Comparison of ENCODE assay signal across 8 mouse cellular contexts in the genomic region with DNA sequence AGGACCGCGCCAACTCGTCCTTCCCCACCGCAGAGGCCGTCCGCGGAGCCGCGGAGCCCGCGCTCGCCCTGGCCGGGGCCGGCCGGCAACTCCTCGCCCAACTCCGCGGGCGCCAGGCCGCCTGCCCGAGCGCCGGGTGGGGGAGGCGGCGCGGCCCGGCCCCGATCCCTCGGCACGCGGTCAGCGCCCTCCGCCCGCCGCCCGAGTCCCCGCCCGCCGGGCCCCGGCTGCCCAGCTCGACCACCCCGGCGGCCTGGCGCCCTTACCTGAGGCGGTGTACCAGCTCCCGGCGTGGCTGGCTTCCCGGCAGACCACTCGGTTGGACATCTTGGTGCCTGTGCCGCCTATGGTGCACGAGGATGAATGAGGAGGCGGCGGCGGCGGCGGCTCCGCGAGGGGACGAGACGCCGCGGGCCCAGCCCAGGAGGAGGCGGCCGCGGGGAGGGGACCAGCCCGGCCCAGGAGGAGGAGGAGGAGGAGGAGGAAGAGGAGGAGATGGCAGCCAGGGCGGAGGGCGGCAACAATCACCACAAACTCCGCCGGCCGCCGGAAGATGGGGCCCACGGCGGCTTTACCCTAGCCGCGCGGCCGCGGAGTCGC. TPM values are rescaled to one million over a fixed set of nuclear protein-coding genes. Genes with fewer than 3 reads are reported as not detected.
DNase-seq lines count a peak whose midpoint lies in the region; ATAC-seq and TF ChIP-seq lines count a peak whose summit lies in the region.

No protein-coding gene starts in this region.

- under 1% methylated on average over 52 of the region's 80 CpGs for WGBS in forebrain, embryonic 11.5 days
- WGBS in heart, embryonic 16.5 days = under 1% methylated on average over 74 of the region's 80 CpGs
- WGBS in liver, embryonic 16.5 days (ENCODE audit: insufficient replicate concordance) = 0% methylated on average over 76 of the region's 80 CpGs
- WGBS in neural tube, embryonic 12.5 days = under 1% methylated on average over 70 of the region's 80 CpGs
- 2% methylated on average over 36 of the region's 80 CpGs for WGBS in stomach, postnatal 0 days

- no peaks in the 10 kb centered on the region for H3K36me3 ChIP-seq in forebrain, embryonic 11.5 days (ENCODE audit: control insufficient read depth, insufficient read depth, low read length)
- H3K36me3 ChIP-seq in heart, embryonic 16.5 days (ENCODE audit: control insufficient read depth, insufficient read depth) = peaks cover 8% of the 10 kb centered on the region
- peaks cover 4% of the 10 kb centered on the region; the same call in 1 of the 2 replicates for H3K36me3 ChIP-seq in liver, embryonic 16.5 days (ENCODE audit: control insufficient read depth, insufficient read depth)
- H3K36me3 ChIP-seq in neural tube, embryonic 12.5 days = peaks cover 10% of the 10 kb centered on the region
- H3K36me3 ChIP-seq in stomach, postnatal 0 days (ENCODE audit: control insufficient read depth, insufficient read depth, low read length) = no peaks in the 10 kb centered on the region

- peak overlapping the region; percentile 96 for H3K4me3 ChIP-seq in forebrain, embryonic 11.5 days (ENCODE audit: low read depth, low read length)
- H3K4me3 ChIP-seq in heart, embryonic 16.5 days (ENCODE audit: low read length) = peak overlapping the region; percentile 94
- peak overlapping the region; percentile 99 for H3K4me3 ChIP-seq in liver, embryonic 16.5 days (ENCODE audit: low read depth, low read length)
- H3K4me3 ChIP-seq in neural tube, embryonic 12.5 days = peak overlapping the region; percentile 89
- H3K4me3 ChIP-seq in stomach, postnatal 0 days (ENCODE audit: low read depth, low read length) = peak overlapping the region; percentile 80

- TF ChIP-seq CTCF in stomach, postnatal 0 days (IDR thresholded peaks at IDR 0.05; ENCODE audit: low read depth) = peak; percentile 15; the same call in 1 of the 2 replicates

- DNase-seq in c-Kit-negative CD71-positive TER-119-positive erythroid progenitor cells, embryonic 14.5 days (ENCODE audit: low read depth, low spot score) = peak; percentile 69
- DNase-seq in forebrain, embryonic 11.5 days (ENCODE audit: low spot score) = peak; percentile 88
- DNase-seq in kidney, postnatal 36 days = peak; percentile 91 to 92
- peak; percentile 89 for DNase-seq in stomach, postnatal 0 days (ENCODE audit: low spot score)

- H3K4me1 ChIP-seq in forebrain, embryonic 11.5 days (replicated peaks; ENCODE audit: control insufficient read depth, insufficient read depth, low read length) = 0 out of 2 replicates have a peak, but pooled peaks cover 2% of the 10 kb centered on the region
- peaks cover 24% of the 10 kb centered on the region for H3K4me1 ChIP-seq in heart, embryonic 16.5 days (ENCODE audit: control insufficient read depth, insufficient read depth, low read length)
- H3K4me1 ChIP-seq in liver, embryonic 16.5 days (ENCODE audit: control insufficient read depth, low read depth, low read length) = peaks cover 32% of the 10 kb centered on the region
- H3K4me1 ChIP-seq in neural tube, embryonic 12.5 days = peaks cover 18% of the 10 kb centered on the region
- no peaks in the 10 kb centered on the region for H3K4me1 ChIP-seq in stomach, postnatal 0 days (replicated peaks; ENCODE audit: control insufficient read depth, insufficient read depth)

- peak; percentile 67 for ATAC-seq in CD4-positive, CD25-positive, alpha-beta regulatory T cell, adult 4 months
- peak; percentile 81 for ATAC-seq in forebrain, embryonic 11.5 days (replicated peaks; ENCODE audit: low FRiP score)
- ATAC-seq in heart, embryonic 16.5 days (replicated peaks; ENCODE audit: extremely low read depth, insufficient read depth, low FRiP score) = peak; percentile 87
- ATAC-seq in liver, embryonic 16.5 days (ENCODE audit: low read depth) = peak; percentile 89
- ATAC-seq in neural tube, embryonic 12.5 days (ENCODE audit: low FRiP score, low read depth) = peak; percentile 85
- peak; percentile 92 for ATAC-seq in stomach, postnatal 0 days (ENCODE audit: low FRiP score, low TSS enrichment)

- no peaks in the 10 kb centered on the region for H3K27me3 ChIP-seq in forebrain, embryonic 11.5 days (ENCODE audit: control insufficient read depth, insufficient read depth, low read length)
- no peaks in the 10 kb centered on the region for H3K27me3 ChIP-seq in heart, embryonic 16.5 days (ENCODE audit: control insufficient read depth, insufficient read depth, low read length)
- H3K27me3 ChIP-seq in liver, embryonic 16.5 days (ENCODE audit: control insufficient read depth, insufficient read depth, low read depth, low read length) = no peaks in the 10 kb centered on the region
- no peaks in the 10 kb centered on the region for H3K27me3 ChIP-seq in neural tube, embryonic 12.5 days (replicated peaks)
- H3K27me3 ChIP-seq in stomach, postnatal 0 days (ENCODE audit: control insufficient read depth, insufficient read depth, low read length) = no peaks in the 10 kb centered on the region

- peak overlapping the region; percentile 97 for H3K9ac ChIP-seq in forebrain, embryonic 11.5 days (ENCODE audit: low read length)
- peak overlapping the region; percentile 93 for H3K9ac ChIP-seq in heart, embryonic 16.5 days (ENCODE audit: low read length)
- peak overlapping the region; percentile 99 for H3K9ac ChIP-seq in liver, embryonic 16.5 days (ENCODE audit: low read depth, low read length)
- peak overlapping the region; percentile 87 for H3K9ac ChIP-seq in neural tube, embryonic 12.5 days
- H3K9ac ChIP-seq in stomach, postnatal 0 days (ENCODE audit: low read length) = peak overlapping the region; percentile 95

- peak overlapping the region; percentile 95 for H3K27ac ChIP-seq in forebrain, embryonic 11.5 days (ENCODE audit: low read depth, low read length)
- peak overlapping the region; percentile 95 for H3K27ac ChIP-seq in heart, embryonic 16.5 days (ENCODE audit: low read length)
- peak overlapping the region; percentile 95 for H3K27ac ChIP-seq in liver, embryonic 16.5 days (ENCODE audit: low read length)
- peak overlapping the region; percentile 92 for H3K27ac ChIP-seq in neural tube, embryonic 12.5 days
- peak overlapping the region; percentile 99 for H3K27ac ChIP-seq in stomach, postnatal 0 days (replicated peaks)

- H3K9me3 ChIP-seq in forebrain, embryonic 11.5 days (ENCODE audit: control insufficient read depth, low read length) = no peaks in the 10 kb centered on the region
- H3K9me3 ChIP-seq in heart, embryonic 16.5 days (replicated peaks; ENCODE audit: control insufficient read depth, low read length) = no peaks in the 10 kb centered on the region
- no peaks in the 10 kb centered on the region for H3K9me3 ChIP-seq in liver, embryonic 16.5 days (replicated peaks; ENCODE audit: control insufficient read depth, low read length)
- no peaks in the 10 kb centered on the region for H3K9me3 ChIP-seq in neural tube, embryonic 12.5 days
- no peaks in the 10 kb centered on the region for H3K9me3 ChIP-seq in stomach, postnatal 0 days (ENCODE audit: control insufficient read depth, low read length)

- no peak for TF ChIP-seq EP300 in stomach, postnatal 0 days (optimal IDR thresholded peaks at IDR 0.05)

- H3K4me2 ChIP-seq in forebrain, embryonic 11.5 days (ENCODE audit: low read depth, low read length, severe bottlenecking) = peak overlapping the region; percentile 65
- peak overlapping the region; percentile 80 for H3K4me2 ChIP-seq in heart, embryonic 16.5 days (ENCODE audit: low read depth, low read length)
- H3K4me2 ChIP-seq in liver, embryonic 16.5 days (ENCODE audit: low read depth, low read length) = peak overlapping the region; percentile 79
- H3K4me2 ChIP-seq in neural tube, embryonic 12.5 days (replicated peaks) = peak overlapping the region; percentile 64
- H3K4me2 ChIP-seq in stomach, postnatal 0 days (replicated peaks; ENCODE audit: low read depth) = peak overlapping the region; percentile 87

RNA-seq across cellular contexts. Expression of gene Memo1, which starts 0.8 kb away (rescaled TPM):
- polyA plus RNA-seq in CD4-positive, CD25-positive, alpha-beta regulatory T cell, adult 4 months (2017; shearing (Covaris generic)) = 10 to 100 TPM; 37.0 to 47.0 TPM
- polyA plus RNA-seq in forebrain, embryonic 11.5 days (2014; fragmentation: Nextera tagmentation; extraction: Ambion mirVana) = 77.9 and 83.7 TPM in 2 replicates
- polyA plus RNA-seq in heart, embryonic 16.5 days (2015; fragmentation: Nextera tagmentation; extraction: Ambion mirVana) = 71.4 and 72.2 TPM in 2 replicates
- 82.5 and 86.5 TPM in 2 replicates for polyA plus RNA-seq in liver, embryonic 16.5 days (2015; fragmentation: Nextera tagmentation; extraction: Ambion mirVana)
- 73.7 and 77.1 TPM in 2 replicates for polyA plus RNA-seq in neural tube, embryonic 12.5 days (2016; fragmentation: Nextera tagmentation; extraction: Ambion mirVana)
- 61.5 and 63.0 TPM in 2 replicates for polyA plus RNA-seq in stomach, postnatal 0 days (2015; fragmentation: Nextera tagmentation; extraction: Ambion mirVana)

RNA-seq across cellular contexts. Expression of gene Dpy30, which starts 29.2 kb away (rescaled TPM):
- polyA plus RNA-seq in CD4-positive, CD25-positive, alpha-beta regulatory T cell, adult 4 months (2017; shearing (Covaris generic)) = 100 to 1,000 TPM; 134 to 146 TPM
- polyA plus RNA-seq in forebrain, embryonic 11.5 days (2014; fragmentation: Nextera tagmentation; extraction: Ambion mirVana) = 244 and 285 TPM in 2 replicates
- polyA plus RNA-seq in heart, embryonic 16.5 days (2015; fragmentation: Nextera tagmentation; extraction: Ambion mirVana) = 184 and 188 TPM in 2 replicates
- 91.7 and 107 TPM in 2 replicates for polyA plus RNA-seq in liver, embryonic 16.5 days (2015; fragmentation: Nextera tagmentation; extraction: Ambion mirVana)
- polyA plus RNA-seq in neural tube, embryonic 12.5 days (2016; fragmentation: Nextera tagmentation; extraction: Ambion mirVana) = 209 and 229 TPM in 2 replicates
- polyA plus RNA-seq in stomach, postnatal 0 days (2015; fragmentation: Nextera tagmentation; extraction: Ambion mirVana) = 190 and 193 TPM in 2 replicates

RNA-seq across cellular contexts. Expression of gene Spast, which starts 44.3 kb away (rescaled TPM):
- polyA plus RNA-seq in CD4-positive, CD25-positive, alpha-beta regulatory T cell, adult 4 months (2017; shearing (Covaris generic)) = 10 to 100 TPM in 1 of 2 experiments, 1 to 10 TPM in 1; 6.9 to 10.9 TPM
- polyA plus RNA-seq in forebrain, embryonic 11.5 days (2014; fragmentation: Nextera tagmentation; extraction: Ambion mirVana) = 41.1 and 45.1 TPM in 2 replicates
- polyA plus RNA-seq in heart, embryonic 16.5 days (2015; fragmentation: Nextera tagmentation; extraction: Ambion mirVana) = 9.1 and 9.4 TPM in 2 replicates
- 4.2 and 4.3 TPM in 2 replicates for polyA plus RNA-seq in liver, embryonic 16.5 days (2015; fragmentation: Nextera tagmentation; extraction: Ambion mirVana)
- polyA plus RNA-seq in neural tube, embryonic 12.5 days (2016; fragmentation: Nextera tagmentation; extraction: Ambion mirVana) = 55.9 TPM in 2 replicates
- 10.8 and 11.6 TPM in 2 replicates for polyA plus RNA-seq in stomach, postnatal 0 days (2015; fragmentation: Nextera tagmentation; extraction: Ambion mirVana)

Comparison
In these comparisons a context has a peak if more than half of its experiments do, and no peak if none do; other contexts are left out.
1. Peak in every context shown above with its lines: DNase-seq, ATAC-seq, H3K4me3 ChIP-seq and H3K27ac ChIP-seq.